Mouse (Mus musculus) E14TG2a.4 (cell line): ENCODE results near the gene Fam163a.

ENCODE experiments used
- H3K27me3 ChIP-seq: 2 replicates; pipeline ENCODE4 v1.6.1; 2014; ENCODE audit warnings: low read length, control low read depth; ENCODE audit not compliant: insufficient read depth
- H3K36me3 ChIP-seq: 2 replicates; pipeline ENCODE4 v1.6.1; 2014; ENCODE audit warnings: low read length, control low read depth; ENCODE audit not compliant: insufficient read depth
- H3K4me1 ChIP-seq: replicated peaks from 2 replicates; pipeline ENCODE4 v1.6.1; 2014; ENCODE audit warnings: low read depth, low read length, control low read depth
- H3K4me3 ChIP-seq: replicated peaks from 2 replicates; pipeline ENCODE4 v1.5.1; 2014; ENCODE audit warnings: mild to moderate bottlenecking, low read length
- H3K9me3 ChIP-seq: 2 replicates; pipeline ENCODE4 v1.6.1; 2014; ENCODE audit warnings: low read length, control low read depth
- CTCF ChIP-seq: conservative IDR thresholded peaks from 2 replicates; pipeline ENCODE4 v1.5.1; 2014; ENCODE audit warnings: low read length
- NANOG ChIP-seq: IDR thresholded peaks from 2 replicates; pipeline ENCODE4 v1.6.1; 2014; ENCODE audit warnings: borderline replicate concordance, low read length, mixed read lengths
- POU5F1 ChIP-seq: IDR thresholded peaks from 2 replicates; pipeline ENCODE4 v1.6.1; 2014; ENCODE audit warnings: low read length, borderline replicate concordance

Gene Fam163a

DNA sequence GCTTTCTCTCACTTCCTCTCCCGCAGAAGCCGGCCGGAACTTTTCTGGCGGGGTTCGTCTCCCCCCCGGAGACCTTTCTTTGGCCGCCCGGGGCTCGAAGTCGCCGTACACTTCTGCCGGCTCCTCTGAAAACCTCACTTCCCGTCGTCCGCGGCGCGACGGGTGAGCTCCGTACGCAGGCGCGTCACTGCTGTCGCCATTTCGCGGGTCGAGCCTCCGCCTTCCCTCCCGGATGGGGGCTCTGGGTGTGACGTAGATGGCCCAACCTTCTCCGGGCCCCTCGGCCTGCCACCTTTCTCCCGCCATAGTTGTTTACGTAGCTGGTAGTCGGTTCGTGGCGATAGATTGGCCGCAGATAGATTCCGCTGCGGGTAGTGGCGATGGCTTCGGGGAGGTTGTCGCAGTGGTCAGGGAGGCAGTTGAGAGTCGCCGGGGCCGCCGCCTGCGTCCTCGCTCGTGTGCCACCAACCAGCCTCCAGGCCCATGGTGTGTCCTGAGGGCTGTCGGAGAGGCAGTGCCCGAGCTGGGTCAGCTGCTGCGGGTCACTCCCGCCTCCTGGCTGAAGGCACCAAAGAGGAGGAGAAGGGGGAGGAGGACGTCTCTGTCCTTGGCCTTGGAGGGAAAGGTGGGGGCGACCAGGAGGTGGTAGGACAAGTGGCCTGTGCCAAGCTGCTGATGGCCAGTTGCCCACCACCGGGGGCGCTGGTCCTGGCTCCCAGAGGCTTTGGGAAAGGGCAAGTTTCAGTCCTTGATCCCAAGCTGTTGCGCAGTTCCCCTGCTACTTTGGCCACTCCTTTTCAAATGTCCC, 168.7 kb downstream of the Fam163a start, which contains the start of gene Tor1aip1:
Gene Tor1aip1, minus strand, starts transcription at position 551 of the 808 bp plus-strand sequence.
- no peaks in the 10 kb centered on the region for H3K9me3 ChIP-seq
- H3K36me3 ChIP-seq = peaks cover 27% of the 10 kb centered on the region
- H3K4me3 ChIP-seq = peak within 1 kb of the TSS; percentile 95
- TF ChIP-seq CTCF = peak; percentile 52
- TF ChIP-seq POU5F1 = no peak
- no peak for TF ChIP-seq NANOG
- H3K4me1 ChIP-seq = peaks cover 31% of the 10 kb centered on the region
- no peaks in the 10 kb centered on the region for H3K27me3 ChIP-seq

DNA sequence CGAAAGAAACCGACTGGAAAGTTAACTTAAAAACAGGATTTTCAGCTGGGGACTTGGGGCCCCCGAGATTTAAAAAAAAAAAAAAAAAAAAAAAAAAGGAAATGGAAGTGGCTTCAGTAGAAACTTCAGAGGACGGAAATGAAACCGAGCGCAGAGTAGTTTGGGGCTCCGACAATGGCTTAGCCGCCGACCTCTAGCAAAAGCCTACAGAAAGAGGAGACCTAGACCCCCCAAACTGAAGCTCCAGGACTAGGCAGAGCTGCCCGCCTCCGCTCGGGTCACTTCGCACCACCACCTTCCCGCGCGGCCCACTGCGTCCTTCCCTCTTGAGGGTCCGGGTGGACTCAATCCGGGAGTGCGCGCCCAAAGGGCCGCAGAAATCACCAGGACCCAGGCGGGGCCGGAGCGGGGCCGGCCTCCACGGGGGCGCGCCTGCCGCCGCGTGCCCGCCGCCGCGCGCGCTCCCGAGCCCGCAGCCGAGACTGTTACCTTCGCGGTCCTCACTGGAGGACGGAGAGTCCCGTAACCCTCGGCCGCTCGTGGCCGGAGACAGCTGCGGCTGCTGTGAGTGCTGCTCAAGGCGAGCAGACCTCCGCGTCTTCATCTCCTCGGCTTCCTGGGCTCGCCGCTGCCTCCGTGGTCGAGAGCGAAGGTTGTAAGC, 169.4 kb downstream of the Fam163a start, which contains the start of gene Tor1aip2:
Gene Tor1aip2, plus strand, starts transcription at position 135 of the 661 bp plus-strand sequence.
- Histone ChIP-seq H3K4me3 (peak within 1 kb of the TSS; percentile 95), H3K4me1 (peaks cover 30% of the 10 kb centered on the region), H3K9me3 (no peaks in the 10 kb centered on the region), H3K36me3 (peaks cover 32% of the 10 kb centered on the region), H3K27me3 (no peaks in the 10 kb centered on the region)
- TF ChIP-seq CTCF (no peak), NANOG (no peak), POU5F1 (no peak)

DNA sequence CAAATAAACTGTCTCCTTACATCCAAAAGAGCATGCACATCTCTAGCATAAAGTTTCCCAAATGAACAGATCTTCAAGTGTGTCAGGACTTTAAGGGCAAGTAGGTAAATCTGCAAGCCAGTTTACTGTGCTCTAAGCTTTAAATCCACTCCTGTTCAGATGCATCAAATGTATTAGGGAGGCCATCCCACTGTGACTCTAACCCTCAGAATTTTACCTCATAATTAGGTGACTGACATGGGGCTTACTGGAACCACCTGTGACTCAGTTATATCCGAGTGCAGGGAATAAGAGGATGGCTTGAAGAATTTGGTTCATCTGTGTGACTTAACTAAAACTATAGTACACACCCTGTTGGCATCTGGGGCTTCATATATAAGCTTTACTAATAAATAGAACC, 170.2 kb downstream of the Fam163a start:
- Histone ChIP-seq H3K9me3 (no peaks in the 10 kb centered on the region), H3K27me3 (no peaks in the 10 kb centered on the region), H3K4me3 (peak overlapping the region; percentile 95), H3K4me1 (peaks cover 26% of the 10 kb centered on the region), H3K36me3 (peaks cover 37% of the 10 kb centered on the region)
- TF ChIP-seq POU5F1 (no peak), NANOG (no peak), CTCF (no peak)

DNA sequence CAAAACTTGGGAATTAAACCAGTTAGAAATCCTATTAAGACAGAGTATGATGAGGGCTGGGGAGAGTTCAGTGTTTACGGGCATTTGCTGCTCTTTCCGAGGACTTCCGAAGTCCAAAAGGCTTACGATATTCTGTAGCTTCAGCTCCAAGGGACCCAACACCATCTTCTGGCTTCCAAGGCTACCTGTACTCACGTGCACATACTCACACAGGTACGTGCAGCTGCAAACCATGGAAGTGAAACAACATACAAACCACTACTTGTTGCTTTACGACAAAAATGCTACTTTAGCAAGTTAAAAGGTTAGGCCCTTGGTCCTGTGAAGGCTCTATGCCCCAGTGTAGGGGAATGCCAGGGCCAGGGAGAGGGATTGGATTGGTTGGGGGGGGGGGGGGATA, 170.9 kb downstream of the Fam163a start:
- no peak overlapping the region for H3K4me3 ChIP-seq
- peaks cover 42% of the 10 kb centered on the region for H3K36me3 ChIP-seq
- TF ChIP-seq NANOG = no peak
- TF ChIP-seq CTCF = no peak
- H3K9me3 ChIP-seq = no peaks in the 10 kb centered on the region
- H3K27me3 ChIP-seq = no peaks in the 10 kb centered on the region
- H3K4me1 ChIP-seq = peaks cover 18% of the 10 kb centered on the region

DNA sequence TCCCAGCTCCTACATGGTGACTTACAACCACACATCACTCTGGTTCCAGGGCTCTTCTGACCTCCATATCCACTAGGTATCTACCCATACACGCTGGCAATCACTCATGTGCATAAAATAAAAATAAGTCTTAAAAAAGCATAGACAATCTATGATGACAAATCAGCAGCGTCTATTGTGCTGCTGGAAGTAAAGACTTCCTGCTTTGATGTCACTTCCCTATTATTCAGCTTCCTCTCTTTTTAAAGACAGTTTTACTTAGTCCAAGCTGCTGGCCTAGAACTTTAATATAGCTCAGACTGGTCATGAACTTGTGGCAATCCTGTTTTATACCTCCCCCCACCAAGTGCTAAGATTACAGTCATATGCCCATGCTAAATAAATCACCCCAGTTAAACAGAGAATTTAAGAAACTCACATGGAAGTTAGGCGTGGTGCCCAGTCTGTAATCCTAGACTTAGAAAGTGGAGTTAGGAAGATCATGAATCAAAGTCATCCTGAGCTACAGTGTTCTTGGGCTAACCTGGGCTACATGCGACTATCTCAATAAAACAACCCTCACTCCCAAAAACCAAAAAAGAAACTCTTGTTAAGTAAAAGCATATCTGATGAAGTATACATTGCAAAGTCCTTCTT, 176.4 kb downstream of the Fam163a start:
- TF ChIP-seq NANOG (no peak), POU5F1 (no peak), CTCF (no peak)
- H3K9me3 ChIP-seq = no peaks in the 10 kb centered on the region

DNA sequence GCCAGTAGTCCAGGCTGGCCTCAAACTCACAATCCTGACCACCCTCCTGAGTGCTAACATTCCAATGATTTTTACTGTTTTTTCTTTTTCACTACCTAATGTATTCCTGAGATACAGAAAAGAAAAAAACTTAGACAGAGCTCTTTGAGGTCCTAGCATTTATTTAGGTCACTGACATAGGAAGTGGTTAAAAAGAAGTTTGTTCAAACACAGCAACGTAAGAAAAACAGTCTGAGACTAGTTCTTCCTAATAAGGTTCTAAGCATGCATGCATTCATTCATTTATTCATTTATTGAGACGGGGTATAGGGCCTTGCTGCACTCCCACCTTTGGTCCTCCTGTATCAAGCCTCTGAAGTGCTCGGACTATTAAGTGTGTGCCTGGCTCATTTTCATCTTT, 177.0 kb downstream of the Fam163a start:
- no peak for TF ChIP-seq NANOG
- no peak for TF ChIP-seq CTCF
- no peak for TF ChIP-seq POU5F1
- Histone ChIP-seq H3K4me1 (0 out of 2 replicates have a peak, but pooled peaks cover 4% of the 10 kb centered on the region), H3K36me3 (peaks cover 38% of the 10 kb centered on the region), H3K9me3 (no peaks in the 10 kb centered on the region), H3K4me3 (no peak overlapping the region), H3K27me3 (no peaks in the 10 kb centered on the region)

More for the DNA sequence above, 176.4 kb downstream of the Fam163a start:
- 0 out of 2 replicates have a peak, but pooled peaks cover 4% of the 10 kb centered on the region for H3K4me1 ChIP-seq
- H3K4me3 ChIP-seq = no peak overlapping the region
- H3K27me3 ChIP-seq = no peaks in the 10 kb centered on the region
- H3K36me3 ChIP-seq = peaks cover 44% of the 10 kb centered on the region
